Mouse (Mus musculus): Measurements from ENCODE around the gene Rnh1. TPM values are rescaled to one million over a fixed set of nuclear protein-coding genes. Genes with fewer than 3 reads are reported as not detected.

Gene Rnh1
- polyA plus RNA-seq, 1 experiment from 2014 or later, result 165 TPM

DNA sequence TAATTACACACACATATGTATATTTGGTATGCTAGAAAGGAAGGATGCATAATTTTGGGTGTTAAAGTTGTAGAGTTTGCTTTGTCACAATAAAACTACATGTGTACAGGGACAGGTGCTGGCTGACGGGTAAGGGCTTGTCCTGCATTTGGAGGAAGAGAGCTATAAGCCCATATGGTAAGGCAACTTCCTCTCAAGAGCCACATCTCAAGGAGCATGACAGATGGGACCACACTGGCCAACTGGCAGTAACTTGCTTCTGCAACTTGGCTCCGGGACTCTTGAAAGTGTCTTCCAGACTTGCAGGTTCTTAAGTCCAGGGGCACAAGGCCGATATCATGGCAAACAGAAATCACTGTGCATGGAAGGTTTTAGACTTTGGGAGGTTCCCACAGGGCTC lies 28.0 kb downstream of the Rnh1 start:
- WGBS, result 91% methylated on average over 3 of the region's 3 CpGs

DNA sequence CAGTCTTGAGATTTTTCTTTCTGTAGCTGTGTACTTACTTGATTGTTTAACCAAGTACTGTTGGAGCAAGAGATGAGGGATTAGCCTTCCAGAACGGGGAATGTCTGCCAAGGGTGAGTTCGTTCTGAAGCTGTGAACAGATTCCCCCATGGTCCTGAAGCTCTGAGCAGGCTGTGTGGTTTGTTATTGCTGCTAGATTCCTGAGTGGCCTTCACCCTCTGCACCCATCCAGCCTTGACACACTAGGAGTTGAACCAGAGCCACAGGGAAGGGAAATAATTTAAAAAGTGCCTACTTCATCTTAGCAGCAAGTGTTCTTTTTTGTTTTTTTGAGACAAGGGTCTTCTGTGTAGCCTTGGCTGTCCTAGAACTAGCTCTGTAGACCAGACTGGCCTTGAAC lies 28.8 kb downstream of the Rnh1 start:
- no peak overlapping the region for H3K9ac ChIP-seq (replicated peaks; ENCODE audit: low read depth, low read length)
- no peaks in the 10 kb centered on the region for H3K9me3 ChIP-seq (ENCODE audit: control insufficient read depth, low read depth, low read length)
- peaks cover 14% of the 10 kb centered on the region; the same call in 1 of the 2 replicates for H3K36me3 ChIP-seq (ENCODE audit: control insufficient read depth, insufficient read depth, low read length)
- no peaks in the 10 kb centered on the region for H3K27me3 ChIP-seq (ENCODE audit: control insufficient read depth, insufficient read depth, low read length)
- ATAC-seq (ENCODE audit: insufficient number of reproducible peaks, insufficient read depth, low FRiP score, low read depth), result no peak
- no peak overlapping the region for H3K4me2 ChIP-seq (replicated peaks; ENCODE audit: low read depth, low read length)
- 66% methylated on average over 2 of the region's 2 CpGs for WGBS
- no peaks in the 10 kb centered on the region for H3K4me1 ChIP-seq (ENCODE audit: control insufficient read depth, insufficient read depth, low read length)
- H3K4me3 ChIP-seq (ENCODE audit: low read depth, low read length), result no peak overlapping the region
- no peak overlapping the region for H3K27ac ChIP-seq (ENCODE audit: low read length)

More for the DNA sequence above, 28.0 kb downstream of the Rnh1 start:
- peaks cover 14% of the 10 kb centered on the region; the same call in 1 of the 2 replicates for H3K36me3 ChIP-seq (ENCODE audit: control insufficient read depth, insufficient read depth, low read length)
- no peak for ATAC-seq (ENCODE audit: insufficient number of reproducible peaks, insufficient read depth, low FRiP score, low read depth)
- no peak overlapping the region for H3K27ac ChIP-seq (ENCODE audit: low read length)
- no peak overlapping the region for H3K9ac ChIP-seq (replicated peaks; ENCODE audit: low read depth, low read length)
- H3K4me2 ChIP-seq (replicated peaks; ENCODE audit: low read depth, low read length), result no peak overlapping the region
- H3K27me3 ChIP-seq (ENCODE audit: control insufficient read depth, insufficient read depth, low read length), result no peaks in the 10 kb centered on the region
- H3K9me3 ChIP-seq (ENCODE audit: control insufficient read depth, low read depth, low read length), result no peaks in the 10 kb centered on the region
- no peaks in the 10 kb centered on the region for H3K4me1 ChIP-seq (ENCODE audit: control insufficient read depth, insufficient read depth, low read length)
- H3K4me3 ChIP-seq (ENCODE audit: low read depth, low read length), result no peak overlapping the region

DNA sequence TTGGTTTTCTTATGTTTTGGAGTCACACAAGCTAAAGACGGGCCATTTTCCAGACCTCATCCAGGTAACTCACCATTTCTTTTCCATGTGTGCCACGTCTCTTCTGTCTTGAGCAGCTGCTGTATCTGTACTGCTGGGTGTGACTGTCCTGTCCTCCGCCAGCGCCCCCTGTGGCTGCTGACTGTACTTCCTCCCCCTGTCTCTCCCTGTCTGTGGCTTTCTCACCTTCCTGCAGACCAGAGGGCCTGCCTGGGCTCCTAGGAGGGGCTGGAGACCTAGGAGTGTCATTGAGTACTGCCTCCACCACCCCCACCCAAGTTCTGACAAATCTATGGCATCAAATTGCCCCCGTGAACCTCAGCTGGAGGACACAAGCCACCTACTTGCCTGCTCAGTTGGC lies 29.5 kb downstream of the Rnh1 start:
- Histone ChIP-seq H3K36me3 (ENCODE audit: control insufficient read depth, insufficient read depth, low read length) (peaks cover 20% of the 10 kb centered on the region; the same call in 1 of the 2 replicates), H3K4me1 (ENCODE audit: control insufficient read depth, insufficient read depth, low read length) (no peaks in the 10 kb centered on the region), H3K27ac (ENCODE audit: low read length) (no peak overlapping the region), H3K4me2 (replicated peaks; ENCODE audit: low read depth, low read length) (no peak overlapping the region), H3K27me3 (ENCODE audit: control insufficient read depth, insufficient read depth, low read length) (no peaks in the 10 kb centered on the region), H3K9me3 (ENCODE audit: control insufficient read depth, low read depth, low read length) (no peaks in the 10 kb centered on the region), H3K9ac (replicated peaks; ENCODE audit: low read depth, low read length) (no peak overlapping the region), H3K4me3 (ENCODE audit: low read depth, low read length) (no peak overlapping the region)
- 44% methylated on average over 5 of the region's 5 CpGs for WGBS
- no peak for ATAC-seq (ENCODE audit: insufficient number of reproducible peaks, insufficient read depth, low FRiP score, low read depth)

DNA sequence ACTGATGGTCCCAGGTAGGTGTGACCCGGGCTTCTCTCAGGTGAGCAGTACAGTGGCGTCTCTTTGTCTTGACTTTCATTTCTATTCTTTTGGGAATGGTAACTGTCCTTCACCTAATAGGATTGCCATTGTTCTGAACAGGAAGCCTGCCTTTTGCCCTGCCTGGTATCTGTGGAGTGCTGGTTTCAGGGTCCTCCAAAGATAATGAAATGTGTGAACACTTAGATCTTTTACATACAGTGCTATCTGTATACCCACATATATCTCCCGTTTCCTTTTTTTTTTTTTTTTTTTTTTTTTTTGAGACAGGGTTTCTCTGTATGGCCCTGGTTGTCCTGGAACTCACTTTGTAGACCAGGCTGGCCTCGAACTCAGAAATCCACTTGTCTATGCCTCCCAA lies 31.3 kb downstream of the Rnh1 start:
- WGBS, result 86% methylated on average over 4 of the region's 4 CpGs
- no peak for ATAC-seq (ENCODE audit: insufficient number of reproducible peaks, insufficient read depth, low FRiP score, low read depth)
- no peak overlapping the region for H3K9ac ChIP-seq (replicated peaks; ENCODE audit: low read depth, low read length)

DNA sequence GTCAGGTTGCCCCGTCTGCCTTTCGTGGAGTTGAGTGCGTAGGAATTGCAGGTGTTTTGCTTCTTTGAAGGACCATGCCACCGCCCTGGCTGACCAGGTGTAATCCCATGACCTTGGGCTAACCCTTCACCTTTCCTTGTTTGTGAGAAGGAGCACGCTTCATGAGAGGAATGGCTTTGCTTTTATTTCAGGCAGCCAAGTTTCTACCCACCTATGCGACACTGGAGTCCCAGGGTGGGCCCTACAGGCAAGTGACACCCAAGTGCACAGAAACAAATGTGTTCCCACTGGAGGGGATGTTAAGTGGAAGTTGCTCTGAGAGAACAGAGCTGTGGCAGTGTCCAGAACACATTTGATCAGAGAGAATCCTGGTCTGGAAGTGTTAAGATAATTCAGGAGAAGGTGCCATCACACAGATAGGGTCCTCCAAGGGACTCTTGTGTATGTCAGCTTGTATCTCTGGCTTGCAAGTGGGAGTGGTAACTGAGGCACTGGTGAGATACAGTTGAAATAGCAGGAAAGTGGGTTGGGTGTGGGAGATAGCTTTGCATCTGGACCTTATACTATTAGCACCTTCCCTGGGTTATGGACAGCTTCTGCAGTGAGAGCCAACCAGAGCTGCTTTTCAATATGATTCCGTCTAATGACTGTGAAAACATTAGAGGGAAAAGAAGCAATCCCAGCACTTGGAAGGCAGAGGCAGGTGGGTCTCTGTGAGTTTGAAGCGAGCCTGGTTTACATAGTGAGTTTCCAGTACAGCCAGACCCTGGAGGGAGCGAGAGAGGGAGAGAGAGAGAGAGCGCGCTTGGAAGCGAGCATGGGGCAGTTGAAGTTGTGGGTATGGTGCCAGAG lies 40.5 kb downstream of the Rnh1 start:
- Histone ChIP-seq H3K27me3 (ENCODE audit: control insufficient read depth, insufficient read depth, low read length) (no peaks in the 10 kb centered on the region), H3K4me1 (ENCODE audit: control insufficient read depth, insufficient read depth, low read length) (peaks cover 6% of the 10 kb centered on the region; the same call in 1 of the 2 replicates), H3K4me3 (ENCODE audit: low read depth, low read length) (peak overlapping the region; percentile 94), H3K4me2 (replicated peaks; ENCODE audit: low read depth, low read length) (peak overlapping the region; percentile 62), H3K9me3 (ENCODE audit: control insufficient read depth, low read depth, low read length) (no peaks in the 10 kb centered on the region), H3K9ac (replicated peaks; ENCODE audit: low read depth, low read length) (peak overlapping the region; percentile 92), H3K27ac (ENCODE audit: low read length) (no peak overlapping the region), H3K36me3 (ENCODE audit: control insufficient read depth, insufficient read depth, low read length) (peaks cover 17% of the 10 kb centered on the region)
- peak; percentile 35; the same call in 1 of the 2 replicates for ATAC-seq (ENCODE audit: insufficient number of reproducible peaks, insufficient read depth, low FRiP score, low read depth)
- 55% methylated on average over 12 of the region's 12 CpGs for WGBS

More for the DNA sequence above, 31.3 kb downstream of the Rnh1 start:
- Histone ChIP-seq H3K4me3 (ENCODE audit: low read depth, low read length) (no peak overlapping the region), H3K4me2 (replicated peaks; ENCODE audit: low read depth, low read length) (no peak overlapping the region), H3K27ac (ENCODE audit: low read length) (no peak overlapping the region), H3K9me3 (ENCODE audit: control insufficient read depth, low read depth, low read length) (no peaks in the 10 kb centered on the region), H3K4me1 (ENCODE audit: control insufficient read depth, insufficient read depth, low read length) (no peaks in the 10 kb centered on the region), H3K36me3 (ENCODE audit: control insufficient read depth, insufficient read depth, low read length) (peaks cover 26% of the 10 kb centered on the region), H3K27me3 (ENCODE audit: control insufficient read depth, insufficient read depth, low read length) (no peaks in the 10 kb centered on the region)

DNA sequence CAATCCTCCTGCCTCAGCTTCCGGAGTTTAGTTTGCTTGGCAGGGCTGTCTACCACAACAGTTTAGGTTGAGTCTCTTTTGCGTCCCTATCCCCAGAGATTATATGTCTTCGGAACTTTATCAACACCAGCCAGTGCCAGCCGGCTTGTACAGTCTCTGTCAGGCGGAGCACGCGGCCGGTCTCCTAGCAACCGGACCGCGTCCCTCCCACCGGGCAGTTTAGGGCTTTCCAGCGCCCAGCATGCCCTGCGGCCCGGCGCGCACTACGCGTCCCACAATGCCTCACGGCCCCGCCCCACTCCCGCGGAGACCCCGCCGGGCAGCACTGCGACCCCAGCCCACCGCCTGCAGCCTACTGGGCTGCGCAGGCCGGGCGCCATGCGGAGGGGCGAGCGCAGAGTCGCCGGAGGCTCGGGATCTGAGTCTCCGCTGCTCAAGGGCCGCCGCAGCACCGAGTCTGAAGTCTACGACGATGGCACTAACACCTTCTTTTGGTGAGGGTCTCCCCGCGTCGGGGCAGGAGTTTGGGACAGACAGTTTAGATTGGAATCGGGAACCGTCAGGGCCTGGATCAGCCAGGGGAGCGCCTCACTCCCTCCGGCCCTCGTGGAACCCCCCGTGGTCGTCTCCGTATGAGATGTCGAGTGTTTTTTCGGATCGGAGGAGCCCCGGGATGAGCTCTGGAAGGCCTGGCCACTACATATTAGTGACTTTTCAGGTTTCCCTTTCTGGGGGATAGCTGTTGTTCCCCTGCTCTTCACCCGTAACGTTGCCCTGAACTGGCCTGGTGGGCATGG lies 41.4 kb downstream of the Rnh1 start:
- 1% methylated on average over 59 of the region's 59 CpGs for WGBS
- H3K27ac ChIP-seq (ENCODE audit: low read length), result peak overlapping the region; percentile 48; the same call in 1 of the 2 replicates
- no peaks in the 10 kb centered on the region for H3K9me3 ChIP-seq (ENCODE audit: control insufficient read depth, low read depth, low read length)

DNA sequence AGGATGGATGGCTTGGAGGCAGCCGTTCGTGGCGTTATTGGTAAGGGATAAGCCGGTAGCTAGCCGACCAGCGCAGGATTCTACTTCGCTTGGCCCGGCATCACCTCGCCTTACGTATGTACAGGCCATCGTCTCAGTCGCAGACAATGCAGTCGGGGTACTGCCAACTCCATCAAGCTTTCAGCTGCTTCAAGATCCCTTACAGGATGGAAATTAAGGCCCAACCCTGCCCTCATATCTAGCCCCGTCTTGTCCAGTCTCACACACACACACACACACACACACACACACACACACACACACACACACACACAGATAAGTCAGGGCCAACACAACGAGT lies 49.2 kb downstream of the Rnh1 start:
- no peaks in the 10 kb centered on the region for H3K36me3 ChIP-seq (ENCODE audit: control insufficient read depth, insufficient read depth, low read length)
- 3% methylated on average over 15 of the region's 15 CpGs for WGBS
- H3K9me3 ChIP-seq (ENCODE audit: control insufficient read depth, low read depth, low read length), result no peaks in the 10 kb centered on the region
- no peaks in the 10 kb centered on the region for H3K27me3 ChIP-seq (ENCODE audit: control insufficient read depth, insufficient read depth, low read length)
- peak overlapping the region; percentile 37 for H3K4me3 ChIP-seq (ENCODE audit: low read depth, low read length)
- peaks cover 6% of the 10 kb centered on the region; the same call in 1 of the 2 replicates for H3K4me1 ChIP-seq (ENCODE audit: control insufficient read depth, insufficient read depth, low read length)
- peak overlapping the region; percentile 35; the same call in 1 of the 2 replicates for H3K27ac ChIP-seq (ENCODE audit: low read length)
- H3K4me2 ChIP-seq (replicated peaks; ENCODE audit: low read depth, low read length), result peak overlapping the region; percentile 49
- no peak for ATAC-seq (ENCODE audit: insufficient number of reproducible peaks, insufficient read depth, low FRiP score, low read depth)
- peak overlapping the region; percentile 31; the same call in 1 of the 2 replicates for H3K9ac ChIP-seq (replicated peaks; ENCODE audit: low read depth, low read length)

More for the DNA sequence above, 41.4 kb downstream of the Rnh1 start:
- peaks cover 6% of the 10 kb centered on the region; the same call in 1 of the 2 replicates for H3K4me1 ChIP-seq (ENCODE audit: control insufficient read depth, insufficient read depth, low read length)
- H3K4me2 ChIP-seq (replicated peaks; ENCODE audit: low read depth, low read length), result peak overlapping the region; percentile 62
- peaks cover 11% of the 10 kb centered on the region for H3K36me3 ChIP-seq (ENCODE audit: control insufficient read depth, insufficient read depth, low read length)
- peak; percentile 98 for ATAC-seq (ENCODE audit: insufficient number of reproducible peaks, insufficient read depth, low FRiP score, low read depth)
- peak overlapping the region; percentile 94 for H3K4me3 ChIP-seq (ENCODE audit: low read depth, low read length)
- H3K27me3 ChIP-seq (ENCODE audit: control insufficient read depth, insufficient read depth, low read length), result no peaks in the 10 kb centered on the region
- peak overlapping the region; percentile 92 for H3K9ac ChIP-seq (replicated peaks; ENCODE audit: low read depth, low read length)

All from stomach, embryonic 14.5 days (tissue).